Mouse (Mus musculus) limb, embryonic 11.5 days (tissue): ENCODE measurements around the gene Rasgef1b. TPM values are rescaled to one million over a fixed set of nuclear protein-coding genes. Genes with fewer than 3 reads are reported as not detected.

ENCODE experiments used
- ATAC-seq: fragments of 200-750 bp; cut with Nextera tagmentation; 2 replicates; pipeline ENCODE4 v1.8.0; 2017; ENCODE audit warnings: low read depth; ENCODE audit not compliant: insufficient number of reproducible peaks, low FRiP score, low TSS enrichment
- DNase-seq: peaks from one replicate; pipeline ENCODE4 v3.0.0-alpha.2; 2015; ENCODE audit warnings: low spot score
- H3K27ac ChIP-seq: fragments of 300-500 bp; sonication (generic); replicated peaks from 2 replicates; pipeline ENCODE4 v1.5.1; 2014; ENCODE audit warnings: low read depth, mild to moderate bottlenecking, low read length
- H3K27me3 ChIP-seq: fragments of 300-500 bp; sonication (generic); 2 replicates; pipeline ENCODE4 v1.6.1; 2014; ENCODE audit warnings: mild to moderate bottlenecking, low read length, mixed read lengths; ENCODE audit not compliant: control insufficient read depth, insufficient read depth
- H3K36me3 ChIP-seq: fragments of 300-500 bp; sonication (generic); 2 replicates; pipeline ENCODE4 v1.6.1; 2014; ENCODE audit warnings: mild to moderate bottlenecking, low read length, moderate library complexity, mixed read lengths; ENCODE audit not compliant: control insufficient read depth, insufficient read depth
- H3K4me1 ChIP-seq: fragments of 300-500 bp; sonication (generic); 2 replicates; pipeline ENCODE4 v1.6.1; 2014; ENCODE audit warnings: low read length, mixed read lengths; ENCODE audit not compliant: control insufficient read depth, insufficient read depth
- H3K4me2 ChIP-seq: fragments of 300-500 bp; sonication (generic); 2 replicates; pipeline ENCODE4 v1.6.1; 2014; ENCODE audit warnings: low read depth, mild to moderate bottlenecking, moderate library complexity; ENCODE audit not compliant: severe bottlenecking
- H3K4me3 ChIP-seq: fragments of 300-500 bp; sonication (generic); 2 replicates; pipeline ENCODE4 v1.5.1; 2014; ENCODE audit warnings: low read depth, low read length
- H3K9ac ChIP-seq: fragments of 300-500 bp; sonication (generic); 2 replicates; pipeline ENCODE4 v1.6.1; 2014; ENCODE audit warnings: mild to moderate bottlenecking, low read length
- H3K9me3 ChIP-seq: fragments of 300-500 bp; sonication (generic); 2 replicates; pipeline ENCODE4 v1.6.1; 2016; ENCODE audit warnings: low read length; ENCODE audit not compliant: control insufficient read depth
- WGBS: fragments of 180-500 bp; shearing (Covaris S2); extraction: QIAGEN DNeasy Blood & Tissue Kit; methylation state at CpG from one replicate; pipeline ENCODE4 v1.1.7; 2014; 5-methylcytosine and 5-hydroxymethylcytosine counted together
- polyA plus RNA-seq: library from polyadenylated mRNA; unstranded; fragments of >200 nt; fragmentation: Nextera tagmentation; extraction: Ambion mirVana; gene quantifications from 2 replicates; pipeline ENCODE4 v1.2.1, GENCODE M21; 2014

Gene Rasgef1b
- polyA plus RNA-seq, 1 experiment from 2014 or later = 59.9 TPM

DNA sequence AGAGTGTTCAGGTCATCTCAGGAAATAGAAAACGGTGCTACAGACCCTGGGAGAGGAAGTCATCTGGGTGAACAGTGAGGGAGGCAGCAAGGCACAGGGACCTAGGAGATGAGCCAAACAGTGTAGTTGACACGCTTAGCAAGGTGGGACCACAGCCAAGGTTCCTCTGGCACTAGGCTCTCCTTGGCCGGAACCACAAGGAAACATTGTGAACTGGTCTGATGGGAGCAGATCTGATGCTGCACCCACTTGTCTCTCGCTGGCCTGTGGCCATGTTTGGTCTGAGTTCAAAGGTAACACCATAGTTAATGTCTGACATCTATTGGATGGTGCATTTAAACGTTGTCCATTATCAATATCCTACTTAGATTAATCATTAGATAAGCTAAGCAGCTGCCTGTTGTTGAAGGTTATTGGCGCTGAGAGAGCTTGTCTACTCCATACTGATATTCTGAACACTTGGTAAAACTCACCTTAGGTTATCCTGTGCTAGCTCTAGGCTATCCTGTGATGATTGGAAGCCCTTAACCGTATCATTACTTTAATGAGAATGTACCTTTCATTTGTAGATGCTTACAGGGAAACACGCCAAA, 380.5 kb downstream of the Rasgef1b start:
- H3K27ac ChIP-seq = no peak overlapping the region
- no peaks in the 10 kb centered on the region for H3K9me3 ChIP-seq
- no peaks in the 10 kb centered on the region for H3K36me3 ChIP-seq
- H3K4me2 ChIP-seq = no peak overlapping the region
- H3K27me3 ChIP-seq = no peaks in the 10 kb centered on the region
- DNase-seq (no peak), ATAC-seq (no peak)
- H3K4me3 ChIP-seq = no peak overlapping the region
- no peak overlapping the region for H3K9ac ChIP-seq
- H3K4me1 ChIP-seq = 0 out of 2 replicates have a peak, but pooled peaks cover 2% of the 10 kb centered on the region
- 86% methylated on average over 8 of the region's 8 CpGs for WGBS

DNA sequence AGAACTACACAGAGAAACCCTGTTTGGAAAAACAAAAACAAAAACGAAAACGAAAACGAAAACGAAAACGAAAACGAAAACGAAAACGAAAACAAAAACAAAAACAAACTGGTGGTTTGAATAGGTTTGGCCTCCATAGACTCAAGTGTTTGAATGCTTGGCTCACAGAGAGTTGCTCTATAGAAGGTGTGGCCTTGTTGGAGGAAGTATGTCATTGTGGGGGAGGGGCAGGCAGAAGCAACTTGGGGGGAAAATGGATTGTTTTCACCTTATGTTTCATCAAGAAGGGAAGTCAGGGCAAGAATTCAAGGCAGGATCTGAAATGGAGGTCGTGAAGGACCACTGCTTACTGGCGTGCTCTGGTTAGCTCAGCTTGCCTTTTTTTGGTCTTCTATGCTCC, 386.3 kb downstream of the Rasgef1b start:
- Histone ChIP-seq H3K4me2 (no peak overlapping the region), H3K4me3 (no peak overlapping the region), H3K27me3 (no peaks in the 10 kb centered on the region), H3K4me1 (no peaks in the 10 kb centered on the region), H3K36me3 (no peaks in the 10 kb centered on the region), H3K9me3 (no peaks in the 10 kb centered on the region), H3K9ac (no peak overlapping the region), H3K27ac (no peak overlapping the region)
- 97% methylated on average over 10 of the region's 10 CpGs for WGBS
- no peak for DNase-seq
- no peak for ATAC-seq

DNA sequence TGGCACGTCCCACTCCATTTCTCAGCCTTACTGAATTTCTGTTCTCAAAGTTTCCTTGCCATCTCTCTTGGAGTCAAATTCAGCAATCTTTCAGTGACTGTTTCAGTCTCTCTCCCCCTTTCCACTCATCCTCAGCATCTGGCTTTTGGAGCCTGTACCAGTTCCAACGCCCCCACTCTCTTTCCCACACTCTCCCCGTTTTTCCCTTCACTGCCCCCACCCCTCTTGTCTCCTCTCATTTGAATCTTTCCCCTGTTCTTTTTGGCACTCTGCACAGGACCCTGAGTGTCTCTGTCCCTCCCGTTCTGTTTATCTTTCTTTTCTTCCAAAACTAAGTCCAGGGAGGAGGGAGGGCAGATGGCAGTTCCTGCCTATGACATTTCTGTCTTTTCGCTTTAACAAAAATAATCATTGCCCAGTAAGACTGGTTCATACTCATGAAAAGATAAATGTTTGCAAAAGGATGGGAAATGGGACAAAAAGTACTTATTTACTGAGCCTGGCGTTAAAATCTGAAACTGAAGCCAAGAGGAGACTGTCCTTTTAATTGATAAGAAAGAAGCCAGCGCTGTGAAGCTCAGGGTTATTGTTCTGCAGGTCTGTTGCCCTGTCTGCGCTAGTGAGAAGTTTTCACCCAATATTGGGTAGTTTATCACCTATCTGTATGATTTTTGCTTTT, 388.4 kb downstream of the Rasgef1b start:
- ATAC-seq = no peak
- no peaks in the 10 kb centered on the region for H3K27me3 ChIP-seq
- H3K9ac ChIP-seq = no peak overlapping the region
- H3K4me3 ChIP-seq = no peak overlapping the region
- H3K9me3 ChIP-seq = no peaks in the 10 kb centered on the region
- H3K27ac ChIP-seq = no peak overlapping the region
- no peaks in the 10 kb centered on the region for H3K36me3 ChIP-seq
- DNase-seq = no peak
- no peaks in the 10 kb centered on the region for H3K4me1 ChIP-seq
- H3K4me2 ChIP-seq = no peak overlapping the region
- 85% methylated on average over 8 of the region's 8 CpGs for WGBS

DNA sequence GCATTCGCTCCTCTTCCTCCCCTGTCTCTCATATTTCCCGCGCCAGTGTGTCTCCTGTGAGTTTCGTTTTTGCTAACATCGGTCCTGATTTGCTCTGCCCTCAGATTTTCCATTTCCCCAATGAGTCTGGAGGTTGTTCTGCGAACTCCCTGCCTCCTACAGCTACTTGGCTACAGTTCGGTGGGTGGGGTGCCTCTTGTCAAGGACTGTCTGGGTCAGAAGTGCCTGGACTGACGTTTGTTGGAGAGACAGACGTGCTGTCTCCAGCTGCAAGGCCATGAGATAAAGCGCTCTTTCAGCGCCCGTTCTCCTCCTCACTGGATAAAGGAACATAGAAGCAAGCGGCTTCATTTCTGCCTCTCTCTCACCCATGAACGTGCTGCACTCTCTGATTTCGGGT, 389.1 kb downstream of the Rasgef1b start:
- no peak for DNase-seq
- WGBS = 75% methylated on average over 15 of the region's 15 CpGs
- no peaks in the 10 kb centered on the region for H3K9me3 ChIP-seq
- H3K27me3 ChIP-seq = no peaks in the 10 kb centered on the region
- H3K4me1 ChIP-seq = no peaks in the 10 kb centered on the region
- H3K4me2 ChIP-seq = no peak overlapping the region
- ATAC-seq = no peak
- H3K4me3 ChIP-seq = no peak overlapping the region
- H3K27ac ChIP-seq = no peak overlapping the region
- no peak overlapping the region for H3K9ac ChIP-seq
- no peaks in the 10 kb centered on the region for H3K36me3 ChIP-seq

DNA sequence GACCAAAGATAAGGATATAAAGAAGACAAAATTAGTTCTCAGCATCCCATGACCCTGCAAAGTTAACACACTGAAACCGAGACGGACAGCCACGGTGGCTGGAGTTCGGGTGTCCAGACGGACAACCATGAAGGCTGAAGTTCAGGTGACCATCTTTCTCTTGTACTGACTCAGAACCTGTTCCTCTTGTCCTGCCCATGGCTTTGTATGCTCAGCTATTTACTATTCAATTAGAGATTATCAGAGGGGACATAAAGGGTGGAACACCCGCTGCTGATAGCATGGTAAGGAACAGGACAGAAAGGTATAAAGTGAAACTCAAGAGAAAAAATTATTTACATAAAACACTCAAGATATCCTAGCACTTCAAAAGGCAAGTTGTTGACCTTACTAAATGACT, 390.0 kb downstream of the Rasgef1b start:
- H3K27ac ChIP-seq = no peak overlapping the region
- no peaks in the 10 kb centered on the region for H3K36me3 ChIP-seq
- no peak for ATAC-seq
- H3K4me2 ChIP-seq = no peak overlapping the region
- no peak for DNase-seq
- no peak overlapping the region for H3K4me3 ChIP-seq
- WGBS = 93% methylated on average over 6 of the region's 6 CpGs
- H3K27me3 ChIP-seq = no peaks in the 10 kb centered on the region
- H3K4me1 ChIP-seq = no peaks in the 10 kb centered on the region
- no peaks in the 10 kb centered on the region for H3K9me3 ChIP-seq
- H3K9ac ChIP-seq = no peak overlapping the region

DNA sequence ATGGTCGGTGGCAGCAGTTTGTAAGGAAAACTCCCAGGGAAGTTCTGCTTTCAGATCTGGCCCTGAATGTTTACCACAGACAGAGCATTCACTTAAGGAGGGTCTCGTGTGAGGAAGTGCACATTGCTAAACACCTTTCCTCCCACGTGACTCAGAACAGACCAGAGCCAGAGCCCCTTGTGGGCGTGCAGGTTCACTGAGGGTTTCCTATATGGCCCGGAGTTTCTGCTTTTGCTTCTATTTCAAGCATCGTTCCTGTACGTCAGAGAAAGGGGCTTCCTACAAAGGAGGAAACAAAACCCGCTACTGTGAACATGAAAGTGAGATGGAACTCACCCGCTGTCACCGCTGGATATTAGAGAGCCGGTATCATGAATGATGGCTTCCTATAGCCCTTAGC, 392.4 kb downstream of the Rasgef1b start:
- Histone ChIP-seq H3K27ac (no peak overlapping the region), H3K27me3 (no peaks in the 10 kb centered on the region), H3K4me1 (no peaks in the 10 kb centered on the region), H3K9ac (no peak overlapping the region), H3K36me3 (no peaks in the 10 kb centered on the region), H3K4me2 (no peak overlapping the region), H3K4me3 (no peak overlapping the region), H3K9me3 (no peaks in the 10 kb centered on the region)
- ATAC-seq (no peak), DNase-seq (no peak)
- 69% methylated on average over 11 of the region's 11 CpGs for WGBS

DNA sequence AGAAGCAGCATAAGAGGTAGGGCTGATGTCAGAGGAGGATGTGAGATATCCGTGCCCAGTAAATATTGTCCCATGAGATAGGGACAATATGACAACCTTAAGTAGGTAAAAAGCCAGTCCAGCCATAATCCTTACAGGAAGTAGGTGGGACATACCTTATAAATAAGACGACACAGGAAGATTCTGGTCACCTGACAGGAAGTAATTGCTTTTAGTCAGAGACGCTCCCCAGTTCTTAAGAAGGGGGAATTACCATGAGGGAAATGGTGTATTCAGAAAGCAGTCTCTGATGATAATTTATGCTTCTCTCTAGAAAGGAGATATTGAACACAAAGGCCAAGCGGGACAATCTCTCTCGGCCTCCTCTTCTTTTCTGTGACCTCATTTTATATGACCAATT, 394.8 kb downstream of the Rasgef1b start:
- Histone ChIP-seq H3K4me2 (no peak overlapping the region), H3K9ac (no peak overlapping the region), H3K27me3 (no peaks in the 10 kb centered on the region), H3K36me3 (no peaks in the 10 kb centered on the region), H3K4me3 (no peak overlapping the region), H3K4me1 (no peaks in the 10 kb centered on the region), H3K9me3 (no peaks in the 10 kb centered on the region), H3K27ac (no peak overlapping the region)
- 87% methylated on average over 5 of the region's 5 CpGs for WGBS
- no peak for DNase-seq
- no peak for ATAC-seq

DNA sequence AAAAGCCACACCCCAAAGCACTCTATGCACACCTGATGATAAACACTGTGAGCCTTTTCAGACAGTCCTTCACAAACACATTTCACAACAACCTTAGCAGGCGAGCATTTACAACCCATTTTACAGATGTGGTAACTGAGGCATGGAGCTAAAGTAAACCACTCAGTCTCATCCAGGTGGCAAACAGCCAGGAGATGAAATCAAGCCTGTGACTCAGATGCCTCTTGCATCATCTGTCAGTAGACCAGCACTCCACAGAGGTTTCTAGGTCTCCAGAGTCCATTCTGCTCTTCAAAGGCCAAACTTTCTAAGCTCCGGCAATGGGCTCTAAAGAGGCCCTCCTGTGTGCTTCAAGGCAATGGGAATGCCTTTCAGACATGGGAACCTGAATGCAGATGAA, 396.8 kb downstream of the Rasgef1b start:
- ATAC-seq (no peak), DNase-seq (no peak)
- no peaks in the 10 kb centered on the region for H3K4me1 ChIP-seq
- no peak overlapping the region for H3K27ac ChIP-seq
- no peak overlapping the region for H3K4me3 ChIP-seq
- no peaks in the 10 kb centered on the region for H3K9me3 ChIP-seq
- no peaks in the 10 kb centered on the region for H3K36me3 ChIP-seq
- WGBS = 89% methylated on average over 2 of the region's 2 CpGs
- H3K27me3 ChIP-seq = no peaks in the 10 kb centered on the region
- H3K4me2 ChIP-seq = no peak overlapping the region
- no peak overlapping the region for H3K9ac ChIP-seq

DNA sequence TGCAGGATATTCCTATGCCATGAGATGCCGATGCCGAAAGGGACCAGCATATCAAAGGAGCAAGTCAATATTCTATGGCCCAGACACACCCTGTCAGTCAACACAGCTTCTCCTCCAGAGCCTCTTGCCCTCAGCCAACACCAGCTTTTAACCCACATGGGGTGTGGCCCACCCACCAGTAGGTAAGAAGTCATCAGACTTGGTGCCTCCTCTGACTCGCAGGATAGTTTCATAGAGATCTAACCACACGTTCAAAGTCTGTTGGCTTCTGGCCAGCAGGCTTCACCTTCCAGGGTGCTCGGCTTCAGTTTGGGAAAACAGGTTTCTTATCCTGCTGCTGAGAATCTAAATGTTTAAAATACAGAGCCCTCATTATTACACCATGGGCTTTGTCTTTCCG, 399.8 kb downstream of the Rasgef1b start:
- H3K27me3 ChIP-seq = no peaks in the 10 kb centered on the region

More for the DNA sequence above, 399.8 kb downstream of the Rasgef1b start:
- no peak overlapping the region for H3K27ac ChIP-seq
- no peaks in the 10 kb centered on the region for H3K9me3 ChIP-seq
- 87% methylated on average over 6 of the region's 6 CpGs for WGBS
- no peaks in the 10 kb centered on the region for H3K4me1 ChIP-seq
- no peak overlapping the region for H3K4me2 ChIP-seq
- H3K4me3 ChIP-seq = no peak overlapping the region
- DNase-seq = no peak
- no peak overlapping the region for H3K9ac ChIP-seq
- H3K36me3 ChIP-seq = no peaks in the 10 kb centered on the region
- ATAC-seq = no peak
